Mouse (Mus musculus) ES-CJ7 (cell line): Measurements from ENCODE around the gene Mcam.
A peak's percentile ranks its signal among the peaks of the same experiment; 100 is the strongest.

Experiments
- DNase-seq: peaks from one replicate; pipeline ENCODE4 v3.0.0; 2011; ENCODE audit warnings: low read depth, low spot score

Mcam gene

DNA sequence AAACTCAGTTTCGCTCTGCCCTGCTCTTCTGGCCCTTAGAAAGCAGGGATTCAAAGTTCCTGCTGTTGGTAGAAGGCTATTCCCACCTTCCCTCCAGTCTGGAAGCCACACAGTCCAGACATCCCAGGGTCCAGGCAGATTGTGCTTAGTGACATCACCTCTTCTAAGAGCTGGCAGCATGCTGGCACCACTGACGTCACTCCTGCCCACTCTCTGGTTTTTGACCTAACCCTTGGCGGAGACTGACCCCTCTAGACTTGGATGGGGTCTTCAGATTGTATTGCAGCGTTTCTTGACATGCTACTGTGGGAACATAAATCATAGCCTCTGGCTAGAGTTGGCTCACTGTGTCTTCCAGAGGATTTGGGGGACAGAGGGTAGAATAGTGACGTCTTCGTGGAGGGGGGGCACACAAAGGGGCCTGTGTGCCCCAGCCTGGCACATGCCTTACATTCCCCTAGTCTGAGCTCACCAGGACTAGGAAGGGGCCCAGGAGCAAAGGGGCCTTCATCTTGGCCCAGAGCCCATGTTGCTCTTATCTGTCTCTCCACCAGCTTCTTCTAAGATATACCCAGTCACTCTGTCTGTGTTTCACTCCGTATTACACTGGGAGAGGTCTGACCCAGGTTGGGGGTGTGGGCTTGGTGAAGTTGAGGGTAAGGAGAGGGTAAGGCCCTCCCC is 1.6 kb downstream of the Mcam start:
- no peak for DNase-seq

DNA sequence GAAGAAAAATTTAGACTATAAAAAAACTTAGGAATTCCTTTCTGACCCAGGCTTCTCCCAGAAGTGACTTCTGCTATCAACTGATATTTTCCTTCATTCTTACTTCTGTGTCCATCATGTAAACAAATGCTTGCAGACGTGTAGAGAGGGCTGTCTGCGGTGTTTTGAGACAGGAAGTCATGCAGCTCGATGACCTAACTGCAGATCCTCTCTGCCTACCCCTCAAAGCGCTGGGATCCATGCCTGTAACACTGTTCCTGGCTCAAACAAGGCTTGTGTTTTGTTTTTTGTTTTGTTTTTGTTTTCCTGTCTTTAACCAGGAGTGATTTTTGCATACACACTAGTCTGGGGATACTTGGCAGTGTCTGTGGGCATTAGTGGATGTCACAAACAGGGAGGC is 3.6 kb downstream of the Mcam start:
- no peak for DNase-seq

- no peak for DNase-seq
Observed at GRCm38 (mm10) chr9:44141951-44142350, 7.7 kb downstream of the Mcam start.

GRCm38 (mm10) chr9:44143421-44143820 is 9.2 kb downstream of the Mcam start:
- no peak for DNase-seq

- peak; percentile 75 for DNase-seq
Observed at GRCm38 (mm10) chr9:44144023-44144717, 9.9 kb downstream of the Mcam start.

DNA sequence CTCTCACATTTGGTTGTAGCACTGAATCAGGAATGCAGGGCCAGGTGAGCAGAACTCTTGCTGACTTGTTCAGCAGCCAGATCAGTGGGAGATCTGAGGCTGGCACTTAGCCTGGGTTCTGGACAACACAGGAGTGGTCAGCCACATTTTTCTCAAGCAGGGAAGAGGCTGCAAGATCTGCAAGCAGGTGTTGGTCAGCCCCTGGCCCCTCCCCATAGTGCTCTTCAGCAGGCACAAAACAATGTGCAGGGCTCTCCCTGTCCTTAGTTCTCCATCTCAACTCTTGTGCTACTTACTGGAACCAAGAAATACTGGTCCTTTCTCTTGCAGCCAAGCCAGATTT is 10.4 kb downstream of the Mcam start:
- no peak for DNase-seq

GRCm38 (mm10) chr9:44147290-44147689 is 13.0 kb downstream of the Mcam start:
- peak; percentile 44 for DNase-seq

DNA sequence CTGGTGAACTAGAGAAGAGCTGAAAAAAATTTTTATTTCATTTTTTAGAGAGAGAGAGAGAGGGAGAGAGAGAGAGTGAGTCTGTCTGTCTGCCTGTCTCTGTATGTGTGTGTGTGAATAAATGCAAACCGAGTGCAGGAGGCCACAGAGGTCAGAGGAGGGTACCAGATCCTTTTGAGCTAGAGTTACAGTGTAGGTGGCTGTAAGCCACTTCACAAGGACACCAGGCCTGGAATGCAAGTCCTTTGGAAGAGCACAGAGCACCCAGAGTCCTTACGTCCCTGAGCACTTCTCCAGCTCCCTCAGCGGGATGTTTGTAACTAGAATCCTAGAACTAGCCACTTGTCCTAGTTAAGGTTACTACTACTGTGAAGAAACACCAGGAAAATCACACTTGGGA is 25.6 kb downstream of the Mcam start:
- DNase-seq, result no peak

DNA sequence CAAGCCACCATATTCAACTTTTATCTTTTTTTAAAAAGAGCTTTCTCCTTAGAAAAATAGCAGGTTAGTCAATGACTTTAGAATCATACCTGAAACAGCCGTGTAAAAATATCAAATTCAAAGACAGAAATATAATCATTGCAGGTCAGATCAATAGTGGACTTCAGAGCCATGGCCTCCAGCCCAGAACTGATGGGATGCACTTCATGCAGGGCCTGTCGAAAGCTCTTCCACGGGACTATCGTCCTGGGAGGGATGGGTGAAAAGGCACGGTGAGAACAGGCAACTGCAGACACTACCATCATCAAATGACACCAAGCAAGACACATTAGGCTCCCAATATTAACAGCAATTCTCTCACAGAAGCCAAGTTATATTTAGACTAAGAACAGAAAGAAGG is 34.7 kb downstream of the Mcam start:
- no peak for DNase-seq

GRCm38 (mm10) chr9:44170691-44171151 is 36.5 kb downstream of the Mcam start:
- DNase-seq, result no peak

DNA sequence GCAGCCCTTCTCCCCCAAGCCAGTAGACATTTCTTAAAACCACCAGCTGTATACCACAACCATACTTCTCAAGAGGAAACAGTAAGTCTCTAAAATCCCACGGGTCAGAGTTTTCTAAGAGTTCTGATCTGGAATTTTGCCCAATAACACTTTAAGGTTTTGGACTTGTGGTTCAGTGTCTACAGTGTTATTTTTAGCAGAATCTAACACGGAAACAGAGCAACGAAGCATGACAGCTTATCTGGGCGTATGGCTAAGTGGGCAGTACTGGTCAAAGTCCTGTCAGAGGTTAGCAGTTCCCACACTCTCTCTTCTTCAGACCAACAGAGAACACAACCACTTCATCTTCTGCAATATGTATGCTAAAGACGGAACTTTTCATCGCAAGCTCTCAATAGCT is 41.3 kb downstream of the Mcam start:
- no peak for DNase-seq

- DNase-seq, result no peak
Observed at GRCm38 (mm10) chr9:44175957-44176356, 41.7 kb downstream of the Mcam start.

DNA sequence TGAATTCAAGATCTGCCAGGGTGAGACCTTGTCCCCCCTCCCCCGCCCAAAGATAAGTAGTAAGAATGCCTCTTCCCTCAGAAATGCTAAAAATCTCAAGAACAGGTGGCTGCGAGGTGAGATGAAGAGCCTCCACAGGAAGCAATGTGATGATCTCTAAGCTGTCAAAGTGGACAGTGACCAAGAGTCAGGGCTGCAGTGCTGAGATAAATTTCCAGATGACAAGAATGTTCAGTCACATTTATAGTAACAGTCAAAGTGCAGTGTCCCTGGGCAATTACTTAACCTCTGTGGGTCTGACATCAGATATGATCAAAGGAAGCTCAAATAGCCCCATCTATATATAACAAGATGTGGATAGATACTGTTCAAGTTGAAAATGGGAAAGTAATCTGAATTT is 43.1 kb downstream of the Mcam start:
- no peak for DNase-seq

DNA sequence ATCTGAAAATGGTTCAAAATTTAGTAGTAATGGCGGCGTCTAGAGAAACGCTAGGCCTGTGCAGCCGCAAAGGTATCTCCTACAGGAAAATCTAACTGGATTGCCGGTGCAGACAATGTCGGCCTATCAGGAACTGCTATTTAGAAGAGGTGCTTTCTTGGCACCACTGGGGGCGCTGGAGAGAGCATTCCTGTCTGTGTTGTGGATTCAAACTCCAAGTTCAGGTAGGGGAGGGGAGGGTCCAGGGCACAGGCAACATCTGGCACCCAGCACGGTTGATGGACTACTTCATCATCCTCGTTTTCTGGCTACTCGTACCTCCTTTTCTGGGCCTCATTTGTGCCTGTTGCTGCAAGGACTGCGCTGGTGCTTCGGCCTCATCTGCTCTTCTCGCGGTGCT is 44.1 kb downstream of the Mcam start:
- peak; percentile 91 for DNase-seq

DNA sequence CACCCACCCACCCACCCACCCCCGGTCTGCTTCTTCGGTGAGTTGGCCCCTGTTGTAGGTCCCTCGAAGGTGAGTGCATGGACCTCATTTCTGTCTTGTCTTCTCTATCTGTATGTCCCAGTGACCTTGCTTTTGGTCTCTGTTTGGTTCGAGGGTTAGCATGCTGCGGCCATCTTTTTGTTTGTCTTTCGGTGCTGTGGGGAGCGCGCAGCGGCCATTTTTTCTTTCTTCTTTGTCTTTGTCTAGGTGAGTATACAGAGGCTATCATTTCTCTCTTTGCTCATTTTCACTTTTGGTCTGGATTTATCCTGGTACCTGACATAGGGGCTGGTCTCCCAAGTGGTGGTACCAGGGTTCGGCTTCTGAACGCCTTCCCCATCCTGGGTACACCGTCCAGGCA is 44.5 kb downstream of the Mcam start:
- DNase-seq, result peak; percentile 12

GRCm38 (mm10) chr9:44181537-44181936 is 47.3 kb downstream of the Mcam start:
- no peak for DNase-seq

GRCm38 (mm10) chr9:44182260-44182659 is 48.0 kb downstream of the Mcam start:
- peak; percentile 40 for DNase-seq

- DNase-seq, result no peak
Observed at GRCm38 (mm10) chr9:44188223-44188622, 54.0 kb downstream of the Mcam start.

DNA sequence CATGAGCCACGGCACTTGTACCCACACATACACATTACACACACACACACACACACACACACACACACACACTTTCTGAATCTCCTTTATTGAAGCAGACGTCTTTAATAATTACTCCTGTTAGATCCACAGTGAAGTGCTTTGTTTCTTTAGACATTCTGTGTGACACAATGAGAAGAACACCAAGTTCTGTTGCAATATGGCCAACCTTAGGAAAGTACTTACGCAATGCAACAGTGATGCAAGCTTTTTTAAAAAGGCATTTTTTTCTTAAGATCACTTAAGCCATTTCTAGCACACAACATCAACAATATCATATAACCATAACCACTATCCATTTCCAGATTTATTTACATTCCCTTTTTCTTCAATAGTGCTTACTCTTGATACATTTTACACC is 56.9 kb downstream of the Mcam start:
- no peak for DNase-seq

GRCm38 (mm10) chr9:44192312-44192711 is 58.0 kb downstream of the Mcam start:
- DNase-seq, result no peak
